Mouse (Mus musculus) forebrain, embryonic 12.5 days (tissue): ENCODE measurements around the gene Nicn1. TPM values are rescaled to one million over a fixed set of nuclear protein-coding genes. Genes with fewer than 3 reads are reported as not detected.

Experiments used
- ATAC-seq: fragments of 200-750 bp; cut with Nextera tagmentation; 2 replicates; pipeline ENCODE4 v1.8.0; 2017; ENCODE audit warnings: moderate TSS enrichment; ENCODE audit not compliant: low FRiP score
- H3K27ac ChIP-seq: fragments of 300-500 bp; sonication (generic); 2 replicates; pipeline ENCODE4 v1.5.1; 2016; ENCODE audit warnings: mild to moderate bottlenecking
- H3K27me3 ChIP-seq: fragments of 300-500 bp; sonication (generic); 2 replicates; pipeline ENCODE4 v1.6.1; 2016; ENCODE audit warnings: mild to moderate bottlenecking
- H3K36me3 ChIP-seq: fragments of 300-500 bp; sonication (generic); replicated peaks from 2 replicates; pipeline ENCODE4 v1.6.1; 2016; ENCODE audit warnings: mild to moderate bottlenecking
- H3K4me1 ChIP-seq: fragments of 300-500 bp; sonication (generic); 2 replicates; pipeline ENCODE4 v1.6.1; 2016
- H3K4me2 ChIP-seq: fragments of 300-500 bp; sonication (generic); 2 replicates; pipeline ENCODE4 v1.6.1; 2016; ENCODE audit warnings: mild to moderate bottlenecking, moderate library complexity
- H3K4me3 ChIP-seq: fragments of 300-500 bp; sonication (generic); replicated peaks from 2 replicates; pipeline ENCODE4 v1.5.1; 2016; ENCODE audit warnings: mild to moderate bottlenecking
- H3K9ac ChIP-seq: fragments of 300-500 bp; sonication (generic); 2 replicates; pipeline ENCODE4 v1.6.1; 2016; ENCODE audit warnings: mild to moderate bottlenecking
- H3K9me3 ChIP-seq: fragments of 300-500 bp; sonication (generic); 2 replicates; pipeline ENCODE4 v1.6.1; 2016
- WGBS: fragments of 180-500 bp; shearing (Covaris S2); methylation state at CpG from one replicate; pipeline ENCODE4 v1.1.7; 2016; 5-methylcytosine and 5-hydroxymethylcytosine counted together
- polyA plus RNA-seq: library from polyadenylated mRNA; unstranded; fragments of >200 nt; fragmentation: Nextera tagmentation; extraction: Ambion mirVana; gene quantifications from 2 replicates; pipeline ENCODE4 v1.2.1, GENCODE M21; 2016

The Nicn1 gene
- polyA plus RNA-seq, 1 experiment from 2014 or later, result 65.0 TPM

- Histone ChIP-seq H3K4me3 (no peak overlapping the region), H3K36me3 (peaks cover 3% of the 10 kb centered on the region; the same call in 1 of the 2 replicates), H3K4me2 (no peak overlapping the region), H3K4me1 (peaks cover 27% of the 10 kb centered on the region), H3K9me3 (no peaks in the 10 kb centered on the region), H3K27me3 (no peaks in the 10 kb centered on the region), H3K9ac (no peak overlapping the region), H3K27ac (no peak overlapping the region)
- no peak for ATAC-seq
- 62% methylated on average over 5 of the region's 5 CpGs for WGBS
Observed at GRCm38 (mm10) chr9:108342301-108342831, 52.1 kb downstream of the Nicn1 start.

DNA sequence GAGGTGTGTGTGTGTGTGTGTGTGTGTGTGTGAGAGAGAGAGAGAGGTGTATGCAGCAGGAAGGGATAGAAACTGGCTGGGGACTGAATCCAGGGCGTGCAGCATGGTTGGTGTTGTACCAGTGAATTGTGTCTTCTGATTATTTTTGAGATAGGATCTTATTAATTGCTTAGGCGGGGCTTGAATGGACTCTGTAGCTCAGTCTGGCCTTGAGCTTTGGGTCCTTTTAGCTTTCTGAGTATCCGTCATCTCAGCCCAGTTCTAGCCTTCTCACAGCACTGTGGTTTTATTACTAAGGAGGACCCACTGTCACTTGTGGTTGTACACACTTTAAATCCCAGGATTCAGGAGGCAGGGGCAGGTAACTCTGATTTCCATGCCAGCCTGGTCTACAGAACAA is 53.1 kb downstream of the Nicn1 start:
- Histone ChIP-seq H3K27ac (no peak overlapping the region), H3K4me1 (peaks cover 28% of the 10 kb centered on the region), H3K9ac (no peak overlapping the region), H3K36me3 (no peaks in the 10 kb centered on the region; the same call in 1 of the 2 replicates), H3K4me2 (no peak overlapping the region), H3K9me3 (no peaks in the 10 kb centered on the region), H3K4me3 (no peak overlapping the region), H3K27me3 (no peaks in the 10 kb centered on the region)
- 89% methylated on average over 3 of the region's 3 CpGs for WGBS
- ATAC-seq, result no peak

DNA sequence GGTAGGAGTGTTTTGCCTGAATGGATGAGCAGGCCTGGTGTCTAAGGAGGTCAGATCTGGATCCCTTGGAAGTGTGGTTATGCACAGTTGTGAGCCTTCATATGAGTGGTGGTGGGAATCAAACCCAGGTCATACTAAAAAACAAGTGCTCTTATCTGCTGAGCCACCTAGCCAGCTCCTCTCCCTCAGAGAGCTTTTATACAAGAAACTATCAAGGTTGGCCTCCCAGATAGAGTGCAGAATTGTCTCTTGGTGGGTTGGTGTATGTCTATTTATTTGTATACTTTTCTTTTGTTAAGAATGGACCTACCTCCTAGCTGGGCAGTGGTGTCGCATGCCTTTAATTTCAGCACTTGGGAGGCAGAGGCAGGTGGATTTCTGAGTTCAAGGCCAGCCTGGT is 53.6 kb downstream of the Nicn1 start:
- Histone ChIP-seq H3K4me2 (no peak overlapping the region), H3K27me3 (no peaks in the 10 kb centered on the region), H3K4me1 (peaks cover 28% of the 10 kb centered on the region), H3K9me3 (no peaks in the 10 kb centered on the region), H3K4me3 (no peak overlapping the region), H3K9ac (no peak overlapping the region), H3K27ac (no peak overlapping the region), H3K36me3 (no peaks in the 10 kb centered on the region; the same call in 1 of the 2 replicates)
- WGBS, result 88% methylated on average over 1 of the region's 1 CpGs
- no peak for ATAC-seq

DNA sequence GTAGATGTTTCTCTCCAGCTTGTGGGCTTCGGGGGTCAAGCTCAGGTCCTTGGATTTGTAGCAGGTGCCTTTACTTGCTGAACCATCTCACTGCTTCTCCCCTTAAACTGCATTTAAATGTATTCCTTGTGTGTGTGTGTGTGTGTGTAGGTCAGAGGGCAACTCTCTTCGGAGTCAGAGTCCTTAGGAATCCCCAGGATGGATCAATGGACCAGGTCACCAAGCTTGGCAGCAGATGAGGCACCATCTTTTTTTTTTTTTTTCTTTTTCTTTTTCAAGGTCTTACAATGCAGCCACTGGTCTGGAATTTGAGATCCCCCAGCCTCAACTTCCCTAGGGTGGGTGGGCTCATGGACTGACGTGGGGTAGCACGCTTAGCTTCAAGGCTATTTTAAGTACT is 54.2 kb downstream of the Nicn1 start:
- Histone ChIP-seq H3K27ac (no peak overlapping the region), H3K9me3 (no peaks in the 10 kb centered on the region), H3K4me3 (no peak overlapping the region), H3K9ac (no peak overlapping the region), H3K4me1 (peaks cover 34% of the 10 kb centered on the region), H3K4me2 (no peak overlapping the region), H3K36me3 (no peaks in the 10 kb centered on the region; the same call in 1 of the 2 replicates), H3K27me3 (no peaks in the 10 kb centered on the region)
- WGBS, result 87% methylated on average over 4 of the region's 4 CpGs
- no peak for ATAC-seq

Other genes starting within 250 kb of the Nicn1 start
- gene Gmppb, start 241.2 kb upstream of the Nicn1 start, polyA plus RNA-seq, result 18.2 and 19.3 TPM in 2 replicates
- 3.6 and 3.8 TPM in 2 replicates for gene Amigo3, start 237.3 kb upstream of the Nicn1 start, polyA plus RNA-seq
- gene Mst1, start 210.0 kb upstream of the Nicn1 start, polyA plus RNA-seq, result 0.27 and 0.41 TPM in 2 replicates
- gene Rnf123, start 207.1 kb upstream of the Nicn1 start, polyA plus RNA-seq, result 36.9 and 41.2 TPM in 2 replicates
- 51.1 and 56.0 TPM in 2 replicates for gene Apeh, start 195.8 kb upstream of the Nicn1 start, polyA plus RNA-seq
- gene Bsn, start 100.0 kb upstream of the Nicn1 start, polyA plus RNA-seq, result 3.6 and 3.9 TPM in 2 replicates
- gene Dag1, start 26.5 kb upstream of the Nicn1 start, polyA plus RNA-seq, result 62.7 and 67.9 TPM in 2 replicates
- gene Amt, start 6.4 kb downstream of the Nicn1 start, polyA plus RNA-seq, result 17.7 and 22.4 TPM in 2 replicates
- gene Rhoa, start 15.7 kb downstream of the Nicn1 start, polyA plus RNA-seq, result 331 and 341 TPM in 2 replicates
- 30.5 and 30.7 TPM in 2 replicates for gene Tcta, start 15.7 kb downstream of the Nicn1 start, polyA plus RNA-seq
- 574 and 659 TPM in 2 replicates for gene Gpx1, start 48.5 kb downstream of the Nicn1 start, polyA plus RNA-seq
- 137 and 144 TPM in 2 replicates for gene Usp4, start 57.4 kb downstream of the Nicn1 start, polyA plus RNA-seq
- gene 1700102P08Rik, start 102.4 kb downstream of the Nicn1 start, polyA plus RNA-seq, result 1.8 and 1.9 TPM in 2 replicates
- gene Ccdc36, start 138.1 kb downstream of the Nicn1 start, polyA plus RNA-seq, result 1.1 and 1.4 TPM in 2 replicates
- not detected in 2 replicates for gene BC048562, start 146.1 kb downstream of the Nicn1 start, polyA plus RNA-seq
- 44.1 and 49.0 TPM in 2 replicates for gene Ccdc71, start 170.1 kb downstream of the Nicn1 start, polyA plus RNA-seq
- 67.6 and 70.0 TPM in 2 replicates for gene Klhdc8b, start 171.2 kb downstream of the Nicn1 start, polyA plus RNA-seq
- gene Lamb2, start 189.3 kb downstream of the Nicn1 start, polyA plus RNA-seq, result 37.9 and 39.5 TPM in 2 replicates
- gene Usp19, start 200.2 kb downstream of the Nicn1 start, polyA plus RNA-seq, result 101 and 103 TPM in 2 replicates
- 85.7 and 91.4 TPM in 2 replicates for gene Qars, start 217.3 kb downstream of the Nicn1 start, polyA plus RNA-seq
- 170 and 171 TPM in 2 replicates for gene Qrich1, start 226.4 kb downstream of the Nicn1 start, polyA plus RNA-seq